Mouse (Mus musculus) heart, embryonic 11.5 days (tissue): ENCODE data around the gene Ppt1. TPM values are rescaled to one million over a fixed set of nuclear protein-coding genes. Genes with fewer than 3 reads are reported as not detected.

Experiments
- ATAC-seq: fragments of 200-750 bp; cut with Nextera tagmentation; replicated peaks from 2 replicates; pipeline ENCODE4 v1.8.0; 2017; ENCODE audit warnings: moderate library complexity; ENCODE audit not compliant: insufficient number of reproducible peaks, low FRiP score, low TSS enrichment
- H3K27ac ChIP-seq: fragments of 300-500 bp; sonication (generic); 2 replicates; pipeline ENCODE4 v1.5.1; 2014; ENCODE audit warnings: mild to moderate bottlenecking, low read depth, low read length
- H3K27me3 ChIP-seq: fragments of 300-500 bp; sonication (generic); 2 replicates; pipeline ENCODE4 v1.6.1; 2014; ENCODE audit warnings: mild to moderate bottlenecking, low read length, mixed read lengths; ENCODE audit not compliant: control insufficient read depth, insufficient read depth
- H3K36me3 ChIP-seq: fragments of 300-500 bp; sonication (generic); 2 replicates; pipeline ENCODE4 v1.6.1; 2014; ENCODE audit warnings: mild to moderate bottlenecking, low read length, moderate library complexity, mixed read lengths; ENCODE audit not compliant: control insufficient read depth, insufficient read depth
- H3K4me1 ChIP-seq: fragments of 300-500 bp; sonication (generic); 2 replicates; pipeline ENCODE4 v1.6.1; 2014; ENCODE audit warnings: low read length; ENCODE audit not compliant: control insufficient read depth, insufficient read depth
- H3K4me2 ChIP-seq: fragments of 300-500 bp; sonication (generic); 2 replicates; pipeline ENCODE4 v1.6.1; 2014; ENCODE audit warnings: mild to moderate bottlenecking, moderate library complexity
- H3K4me3 ChIP-seq: fragments of 300-500 bp; sonication (generic); 2 replicates; pipeline ENCODE4 v1.5.1; 2014; ENCODE audit warnings: low read depth, low read length
- H3K9ac ChIP-seq: fragments of 300-500 bp; sonication (generic); 2 replicates; pipeline ENCODE4 v1.6.1; 2014; ENCODE audit warnings: mild to moderate bottlenecking, low read depth, low read length, moderate library complexity
- H3K9me3 ChIP-seq: fragments of 300-500 bp; sonication (generic); replicated peaks from 2 replicates; pipeline ENCODE4 v1.6.1; 2016; ENCODE audit warnings: low read length; ENCODE audit not compliant: control insufficient read depth
- WGBS: fragments of 180-500 bp; shearing (Covaris S2); extraction: QIAGEN DNeasy Blood & Tissue Kit; methylation state at CpG from one replicate; pipeline ENCODE4 v1.1.7; 2014; ENCODE audit not compliant: insufficient replicate concordance; 5-methylcytosine and 5-hydroxymethylcytosine counted together
- polyA plus RNA-seq: library from polyadenylated mRNA; unstranded; fragments of >200 nt; fragmentation: Nextera tagmentation; extraction: Ambion mirVana; gene quantifications from 2 replicates; pipeline ENCODE4 v1.2.1, GENCODE M21; 2014

Gene Ppt1
- polyA plus RNA-seq, 1 experiment from 2014 or later: 61.8 TPM

GRCm38 (mm10) chr4:122873003-122873402 lies 37.0 kb downstream of the Ppt1 start:
- Histone ChIP-seq H3K27me3 (no peaks in the 10 kb centered on the region), H3K4me1 (peaks cover 6% of the 10 kb centered on the region; the same call in 1 of the 2 replicates), H3K9ac (no peak overlapping the region), H3K4me2 (no peak overlapping the region), H3K4me3 (no peak overlapping the region), H3K9me3 (no peaks in the 10 kb centered on the region), H3K27ac (no peak overlapping the region), H3K36me3 (peaks cover 23% of the 10 kb centered on the region)
- 55% methylated on average over 5 of the region's 5 CpGs for WGBS
- no peak for ATAC-seq

GRCm38 (mm10) chr4:122873512-122873911 lies 37.5 kb downstream of the Ppt1 start:
- H3K27me3 ChIP-seq: no peaks in the 10 kb centered on the region
- peaks cover 6% of the 10 kb centered on the region; the same call in 1 of the 2 replicates for H3K4me1 ChIP-seq
- H3K4me2 ChIP-seq: no peak overlapping the region
- 58% methylated on average over 4 of the region's 4 CpGs for WGBS
- H3K27ac ChIP-seq: no peak overlapping the region
- no peak for ATAC-seq
- H3K36me3 ChIP-seq: peaks cover 20% of the 10 kb centered on the region
- H3K9ac ChIP-seq: no peak overlapping the region
- no peak overlapping the region for H3K4me3 ChIP-seq
- H3K9me3 ChIP-seq: no peaks in the 10 kb centered on the region

- Histone ChIP-seq H3K4me3 (no peak overlapping the region), H3K27ac (0 out of 2 replicates have a peak overlapping the region, but pooled peaks have one; percentile 15), H3K27me3 (no peaks in the 10 kb centered on the region), H3K9me3 (no peaks in the 10 kb centered on the region), H3K9ac (no peak overlapping the region), H3K4me2 (no peak overlapping the region), H3K36me3 (no peaks in the 10 kb centered on the region), H3K4me1 (peaks cover 3% of the 10 kb centered on the region; the same call in 1 of the 2 replicates)
- ATAC-seq: no peak
- WGBS: 87% methylated on average over 2 of the region's 2 CpGs
Observed at GRCm38 (mm10) chr4:122878333-122879070, 42.5 kb downstream of the Ppt1 start.

GRCm38 (mm10) chr4:122882544-122882943 lies 46.5 kb downstream of the Ppt1 start:
- H3K9me3 ChIP-seq: no peaks in the 10 kb centered on the region
- H3K36me3 ChIP-seq: no peaks in the 10 kb centered on the region
- no peak overlapping the region for H3K4me3 ChIP-seq
- H3K4me1 ChIP-seq: peaks cover 15% of the 10 kb centered on the region
- 78% methylated on average over 3 of the region's 3 CpGs for WGBS
- H3K4me2 ChIP-seq: no peak overlapping the region
- no peaks in the 10 kb centered on the region for H3K27me3 ChIP-seq
- no peak overlapping the region for H3K27ac ChIP-seq
- no peak for ATAC-seq
- H3K9ac ChIP-seq: no peak overlapping the region

GRCm38 (mm10) chr4:122883294-122883693 lies 47.3 kb downstream of the Ppt1 start:
- Histone ChIP-seq H3K27me3 (no peaks in the 10 kb centered on the region), H3K27ac (no peak overlapping the region), H3K4me2 (no peak overlapping the region), H3K9me3 (no peaks in the 10 kb centered on the region), H3K36me3 (no peaks in the 10 kb centered on the region), H3K4me3 (no peak overlapping the region), H3K9ac (no peak overlapping the region), H3K4me1 (peaks cover 15% of the 10 kb centered on the region)
- ATAC-seq: no peak
- WGBS: 95% methylated on average over 3 of the region's 3 CpGs

- WGBS: 43% methylated on average over 2 of the region's 2 CpGs
- Histone ChIP-seq H3K9ac (peak overlapping the region; percentile 46; the same call in 1 of the 2 replicates), H3K27me3 (no peaks in the 10 kb centered on the region), H3K4me3 (peak overlapping the region; percentile 94), H3K9me3 (no peaks in the 10 kb centered on the region), H3K27ac (no peak overlapping the region), H3K4me1 (peaks cover 12% of the 10 kb centered on the region), H3K4me2 (peak overlapping the region; percentile 82), H3K36me3 (no peaks in the 10 kb centered on the region)
- ATAC-seq: no peak
Observed at GRCm38 (mm10) chr4:122884051-122884450, 48.0 kb downstream of the Ppt1 start.

- Histone ChIP-seq H3K27me3 (no peaks in the 10 kb centered on the region), H3K4me1 (peaks cover 12% of the 10 kb centered on the region), H3K27ac (peak overlapping the region; percentile 100), H3K36me3 (no peaks in the 10 kb centered on the region), H3K4me3 (peak overlapping the region; percentile 94), H3K9me3 (no peaks in the 10 kb centered on the region), H3K9ac (peak overlapping the region; percentile 94), H3K4me2 (peak overlapping the region; percentile 82)
- ATAC-seq: no peak
- WGBS: 34% methylated on average over 12 of the region's 12 CpGs
Observed at GRCm38 (mm10) chr4:122884481-122885340, 48.7 kb downstream of the Ppt1 start.

- Histone ChIP-seq H3K27me3 (no peaks in the 10 kb centered on the region), H3K27ac (peak within 1 kb of the TSS; percentile 100), H3K4me3 (peak within 1 kb of the TSS; percentile 94), H3K36me3 (no peaks in the 10 kb centered on the region), H3K9me3 (no peaks in the 10 kb centered on the region), H3K4me2 (peak within 1 kb of the TSS; percentile 91), H3K9ac (peak within 1 kb of the TSS; percentile 94), H3K4me1 (peaks cover 13% of the 10 kb centered on the region)
- WGBS: under 1% methylated on average over 49 of the region's 49 CpGs
- ATAC-seq: peak; percentile 95
Observed at GRCm38 (mm10) chr4:122885768-122886578, 49.9 kb downstream of the Ppt1 start, which contains the start of gene Cap1. Cap1 (minus strand) TSS chr4:122886056.
